Mouse (Mus musculus) forebrain, embryonic 16.5 days (tissue): Measurements from ENCODE around the gene Trp63. TPM values are rescaled to one million over a fixed set of nuclear protein-coding genes. Genes with fewer than 3 reads are reported as not detected.
"Not testable (repeated sequence)": the region's sequence is repeated elsewhere in the genome, so short reads cannot be mapped to it uniquely, and the experiment has no call there.

ENCODE experiments used
- ATAC-seq: fragments of 200-750 bp; cut with Nextera tagmentation; 2 replicates; pipeline ENCODE4 v1.8.0; 2017; ENCODE audit warnings: mild to moderate bottlenecking, moderate library complexity
- H3K27ac ChIP-seq: fragments of 300-500 bp; sonication (generic); 2 replicates; pipeline ENCODE4 v1.5.1; 2014; ENCODE audit warnings: low read length, control low read depth
- H3K27me3 ChIP-seq: fragments of 300-500 bp; sonication (generic); replicated peaks from 2 replicates; pipeline ENCODE4 v1.6.1; 2014; ENCODE audit warnings: low read length; ENCODE audit not compliant: control insufficient read depth, insufficient read depth
- H3K36me3 ChIP-seq: fragments of 300-500 bp; sonication (generic); 2 replicates; pipeline ENCODE4 v1.6.1; 2014; ENCODE audit not compliant: control insufficient read depth, insufficient read depth
- H3K4me1 ChIP-seq: fragments of 300-500 bp; sonication (generic); replicated peaks from 2 replicates; pipeline ENCODE4 v1.6.1; 2014; ENCODE audit warnings: low read length; ENCODE audit not compliant: control insufficient read depth, insufficient read depth
- H3K4me2 ChIP-seq: fragments of 300-500 bp; sonication (generic); 2 replicates; pipeline ENCODE4 v1.6.1; 2014; ENCODE audit warnings: mild to moderate bottlenecking, low read length, control low read depth
- H3K4me3 ChIP-seq: fragments of 300-500 bp; sonication (generic); replicated peaks from 2 replicates; pipeline ENCODE4 v1.5.1; 2014; ENCODE audit warnings: mild to moderate bottlenecking, low read length, control low read depth
- H3K9ac ChIP-seq: fragments of 300-500 bp; sonication (generic); replicated peaks from 2 replicates; pipeline ENCODE4 v1.6.1; 2014; ENCODE audit warnings: low read depth, low read length, control low read depth
- H3K9me3 ChIP-seq: fragments of 300-500 bp; sonication (generic); 2 replicates; pipeline ENCODE4 v1.6.1; 2016; ENCODE audit warnings: low read length; ENCODE audit not compliant: control insufficient read depth
- WGBS: fragments of 180-500 bp; shearing (Covaris S2); extraction: QIAGEN DNeasy Blood & Tissue Kit; methylation state at CpG from one replicate; pipeline ENCODE4 v1.1.7; 2014; 5-methylcytosine and 5-hydroxymethylcytosine counted together
- polyA plus RNA-seq: library from polyadenylated mRNA; unstranded; fragments of >200 nt; fragmentation: Nextera tagmentation; extraction: Ambion mirVana; gene quantifications from 2 replicates; pipeline ENCODE4 v1.2.1, GENCODE M21; 2015

Gene Trp63
- 0.10 and 0.15 TPM in 2 replicates for polyA plus RNA-seq

GRCm38 (mm10) chr16:25683531-25684248, at the start of gene Trp63:
Gene Trp63, plus strand, starts transcription at chr16:25683763.
- Histone ChIP-seq H3K4me2 (peak within 1 kb of the TSS; percentile 7; the same call in 1 of the 2 replicates), H3K27ac (no peak within 1 kb of the TSS), H3K36me3 (no peaks in the 10 kb centered on the region), H3K4me3 (no peak within 1 kb of the TSS), H3K27me3 (no peaks in the 10 kb centered on the region), H3K4me1 (0 out of 2 replicates have a peak, but pooled peaks cover 4% of the 10 kb centered on the region), H3K9me3 (no peaks in the 10 kb centered on the region), H3K9ac (no peak within 1 kb of the TSS)
- no peak for ATAC-seq
- WGBS, result 44% methylated on average over 8 of the region's 8 CpGs

GRCm38 (mm10) chr16:25644716-25645115, 38.8 kb upstream of the Trp63 start:
- H3K9ac ChIP-seq, H3K4me1 ChIP-seq, H3K36me3 ChIP-seq, H3K27ac ChIP-seq, ATAC-seq, H3K27me3 ChIP-seq, H3K4me2 ChIP-seq, H3K9me3 ChIP-seq, H3K4me3 ChIP-seq: not testable (repeated sequence)
- 83% methylated on average over 4 of the region's 4 CpGs for WGBS

- H3K27me3 ChIP-seq, result no peaks in the 10 kb centered on the region
- WGBS, result 27% methylated on average over 9 of the region's 9 CpGs
- H3K9ac ChIP-seq, result no peak overlapping the region
- H3K27ac ChIP-seq, result no peak overlapping the region
- ATAC-seq, result peak; percentile 66
- H3K4me1 ChIP-seq, result no peaks in the 10 kb centered on the region; the same call in 1 of the 2 replicates
- H3K36me3 ChIP-seq, result no peaks in the 10 kb centered on the region
- no peak overlapping the region for H3K4me3 ChIP-seq
- H3K9me3 ChIP-seq, result no peaks in the 10 kb centered on the region
- H3K4me2 ChIP-seq, result no peak overlapping the region
These were observed 22.9 kb upstream of the Trp63 start for GRCm38 (mm10) chr16:25660510-25661235.

- WGBS, result 69% methylated on average over 3 of the region's 3 CpGs
- no peak for ATAC-seq
- H3K9me3 ChIP-seq, result no peaks in the 10 kb centered on the region
These were observed 20.4 kb upstream of the Trp63 start for GRCm38 (mm10) chr16:25663116-25663515.

GRCm38 (mm10) chr16:25673861-25674440, 9.6 kb upstream of the Trp63 start:
- Histone ChIP-seq H3K4me3 (no peak overlapping the region), H3K27me3 (no peaks in the 10 kb centered on the region), H3K27ac (no peak overlapping the region), H3K4me1 (no peaks in the 10 kb centered on the region), H3K9me3 (no peaks in the 10 kb centered on the region), H3K36me3 (no peaks in the 10 kb centered on the region), H3K9ac (no peak overlapping the region), H3K4me2 (no peak overlapping the region)
- ATAC-seq, result no peak
- WGBS, result 59% methylated on average over 5 of the region's 5 CpGs

More at GRCm38 (mm10) chr16:25663116-25663515, 20.4 kb upstream of the Trp63 start:
- Histone ChIP-seq H3K36me3 (no peaks in the 10 kb centered on the region), H3K4me3 (no peak overlapping the region), H3K27ac (no peak overlapping the region), H3K4me1 (no peaks in the 10 kb centered on the region; the same call in 1 of the 2 replicates), H3K9ac (no peak overlapping the region), H3K4me2 (no peak overlapping the region), H3K27me3 (no peaks in the 10 kb centered on the region)

- Histone ChIP-seq H3K4me2 (no peak overlapping the region), H3K4me1 (0 out of 2 replicates have a peak, but pooled peaks cover 4% of the 10 kb centered on the region), H3K4me3 (no peak overlapping the region), H3K9ac (no peak overlapping the region), H3K9me3 (no peaks in the 10 kb centered on the region), H3K27me3 (no peaks in the 10 kb centered on the region), H3K27ac (no peak overlapping the region), H3K36me3 (no peaks in the 10 kb centered on the region)
- 77% methylated on average over 5 of the region's 5 CpGs for WGBS
- ATAC-seq, result no peak
These were observed 3.2 kb upstream of the Trp63 start for GRCm38 (mm10) chr16:25680369-25680768.

GRCm38 (mm10) chr16:25682533-25682932, 1.0 kb upstream of the Trp63 start:
- H3K27ac ChIP-seq, result no peak overlapping the region
- no peaks in the 10 kb centered on the region for H3K36me3 ChIP-seq
- 0 out of 2 replicates have a peak, but pooled peaks cover 4% of the 10 kb centered on the region for H3K4me1 ChIP-seq
- WGBS, result 52% methylated on average over 4 of the region's 4 CpGs
- no peak overlapping the region for H3K9ac ChIP-seq
- no peaks in the 10 kb centered on the region for H3K9me3 ChIP-seq
- no peak overlapping the region for H3K4me3 ChIP-seq
- no peaks in the 10 kb centered on the region for H3K27me3 ChIP-seq
- no peak overlapping the region for H3K4me2 ChIP-seq
- no peak for ATAC-seq

GRCm38 (mm10) chr16:25684572-25684971, 1.0 kb downstream of the Trp63 start:
- ATAC-seq, result no peak
- Histone ChIP-seq H3K9ac (no peak overlapping the region), H3K36me3 (no peaks in the 10 kb centered on the region), H3K4me2 (no peak overlapping the region), H3K4me3 (no peak overlapping the region), H3K27me3 (no peaks in the 10 kb centered on the region), H3K9me3 (no peaks in the 10 kb centered on the region), H3K4me1 (0 out of 2 replicates have a peak, but pooled peaks cover 4% of the 10 kb centered on the region), H3K27ac (no peak overlapping the region)
- WGBS, result 77% methylated on average over 2 of the region's 2 CpGs

GRCm38 (mm10) chr16:25690612-25691011, 7.0 kb downstream of the Trp63 start:
- H3K9me3 ChIP-seq, result no peaks in the 10 kb centered on the region
- H3K4me2 ChIP-seq, result no peak overlapping the region
- H3K4me1 ChIP-seq, result no peaks in the 10 kb centered on the region
- no peaks in the 10 kb centered on the region for H3K36me3 ChIP-seq
- peak; percentile 33; the same call in 1 of the 2 replicates for ATAC-seq
- WGBS, result 14% methylated on average over 5 of the region's 5 CpGs
- no peak overlapping the region for H3K27ac ChIP-seq
- H3K9ac ChIP-seq, result no peak overlapping the region
- no peaks in the 10 kb centered on the region for H3K27me3 ChIP-seq
- no peak overlapping the region for H3K4me3 ChIP-seq
